Mouse (Mus musculus): ENCODE results near the gene 2810408A11Rik. TPM values are rescaled to one million over a fixed set of nuclear protein-coding genes. Genes with fewer than 3 reads are reported as not detected.

Gene 2810408A11Rik
- total and polyA plus RNA-seq, 2 experiments from 2014 or later = 3.9 to 6.3 TPM

DNA sequence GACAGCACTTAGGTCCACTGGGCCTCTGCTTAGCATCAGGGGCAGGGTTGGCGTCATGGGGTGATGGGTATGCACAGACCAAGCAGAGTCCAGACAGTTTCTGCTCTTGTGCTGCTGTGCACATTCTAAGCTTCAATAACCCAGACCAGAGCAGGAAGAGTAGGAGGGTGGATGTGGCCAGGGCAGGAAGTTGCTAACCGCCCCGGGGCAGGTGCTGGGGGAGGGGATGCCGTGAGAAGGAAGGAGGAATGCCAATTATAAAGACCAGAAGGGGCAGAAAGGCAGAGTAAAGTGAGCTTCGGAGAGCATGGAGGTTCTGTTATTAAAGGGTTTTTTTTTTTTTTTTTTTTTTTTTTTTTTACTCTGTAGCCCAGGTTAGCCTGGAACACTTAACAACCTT, 6.1 kb downstream of the 2810408A11Rik start:
- 60% methylated on average over 5 of the region's 5 CpGs for WGBS
- H3K27ac ChIP-seq (ENCODE audit: low read depth) = peak overlapping the region; percentile 40; the same call in 1 of the 2 replicates
- no peaks in the 10 kb centered on the region for H3K9me3 ChIP-seq (replicated peaks; ENCODE audit: control insufficient read depth, low read length)

DNA sequence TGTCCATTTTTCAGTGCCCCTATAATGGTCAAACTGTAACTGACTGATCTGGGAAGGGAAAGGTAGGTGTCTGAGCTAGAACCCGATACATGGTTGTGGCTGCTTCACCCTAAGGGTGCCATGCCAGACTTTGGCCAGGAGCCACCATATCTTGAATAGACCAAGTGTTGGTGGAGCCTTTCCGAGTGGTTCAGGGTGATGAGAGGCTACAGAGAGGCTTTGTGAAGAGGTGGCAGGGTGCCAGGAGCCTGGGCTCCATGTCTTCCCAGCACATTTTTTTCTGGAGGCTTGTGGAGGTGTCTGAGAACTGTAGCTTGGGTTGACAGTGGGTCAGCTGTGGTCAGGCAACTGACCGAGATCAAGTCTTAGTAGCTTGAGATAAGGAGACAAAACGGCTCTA, 9.3 kb downstream of the 2810408A11Rik start:
- H3K27ac ChIP-seq (ENCODE audit: low read depth) = no peak overlapping the region

More for the DNA sequence above, 6.1 kb downstream of the 2810408A11Rik start:
- no peak overlapping the region for H3K9ac ChIP-seq (replicated peaks; ENCODE audit: low read depth, low read length)
- TF ChIP-seq CTCF (IDR thresholded peaks at IDR 0.05; ENCODE audit: low read depth) (no peak), EP300 (IDR thresholded peaks at IDR 0.05; ENCODE audit: low read depth) (no peak)
- H3K27me3 ChIP-seq (ENCODE audit: control insufficient read depth, insufficient read depth, low read length) = peaks cover 11% of the 10 kb centered on the region; the same call in 1 of the 2 replicates
- DNase-seq (ENCODE audit: low spot score) (no peak), ATAC-seq (ENCODE audit: insufficient read depth, low read depth) (no peak)
- H3K4me2 ChIP-seq (ENCODE audit: low read depth, low read length) = no peak overlapping the region
- H3K4me3 ChIP-seq (ENCODE audit: low read depth, low read length) = no peak overlapping the region; the same call in 1 of the 2 replicates
- no peaks in the 10 kb centered on the region for H3K36me3 ChIP-seq (replicated peaks; ENCODE audit: control insufficient read depth, insufficient read depth, low read length)
- H3K4me1 ChIP-seq (ENCODE audit: control insufficient read depth, insufficient read depth) = peaks cover 12% of the 10 kb centered on the region

DNA sequence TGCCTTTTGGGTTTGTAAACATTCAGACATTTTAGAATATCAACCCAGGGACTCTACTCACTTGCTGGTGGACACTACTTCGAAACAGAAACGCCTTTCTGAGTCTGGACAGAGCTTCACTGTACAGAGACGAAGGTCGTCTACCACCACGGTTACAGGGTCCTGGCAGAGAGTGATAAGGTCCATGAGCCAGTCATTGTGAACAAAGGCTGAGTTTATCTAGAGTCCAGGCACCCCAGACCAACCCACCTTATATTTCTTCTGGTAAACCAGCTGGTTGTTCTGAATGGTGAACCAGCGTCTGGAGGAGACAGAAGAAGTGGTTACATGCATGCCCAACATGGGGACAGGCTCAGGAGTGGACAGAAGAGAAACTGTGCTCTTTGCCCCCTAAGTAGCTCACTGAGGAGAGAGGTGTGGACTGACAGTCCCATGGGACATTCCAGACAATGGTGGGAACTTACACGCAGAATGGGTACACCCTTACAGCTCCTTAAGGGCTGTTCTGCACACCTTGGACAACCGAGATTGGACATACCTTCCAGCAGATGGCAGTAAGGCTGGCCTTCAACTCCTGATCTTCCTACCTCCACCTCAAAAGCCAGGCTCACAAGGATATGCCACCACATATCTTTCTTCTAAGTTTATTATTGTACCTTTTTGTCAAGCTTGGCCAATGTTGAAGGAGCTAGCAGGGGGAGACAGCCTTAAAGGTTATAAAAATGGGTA, 13.7 kb downstream of the 2810408A11Rik start:
- Histone ChIP-seq H3K27ac (ENCODE audit: low read depth) (no peak overlapping the region), H3K9me3 (replicated peaks; ENCODE audit: control insufficient read depth, low read length) (no peaks in the 10 kb centered on the region), H3K4me1 (ENCODE audit: control insufficient read depth, insufficient read depth) (peaks cover 12% of the 10 kb centered on the region), H3K4me3 (ENCODE audit: low read depth, low read length) (no peak overlapping the region), H3K36me3 (replicated peaks; ENCODE audit: control insufficient read depth, insufficient read depth, low read length) (no peaks in the 10 kb centered on the region), H3K4me2 (ENCODE audit: low read depth, low read length) (no peak overlapping the region), H3K27me3 (ENCODE audit: control insufficient read depth, insufficient read depth, low read length) (peaks cover 17% of the 10 kb centered on the region; the same call in 1 of the 2 replicates), H3K9ac (replicated peaks; ENCODE audit: low read depth, low read length) (no peak overlapping the region)
- 50% methylated on average over 8 of the region's 8 CpGs for WGBS
- no peak for TF ChIP-seq EP300 (IDR thresholded peaks at IDR 0.05; ENCODE audit: low read depth)
- peak; percentile 51 for TF ChIP-seq CTCF (IDR thresholded peaks at IDR 0.05; ENCODE audit: low read depth)
- DNase-seq (ENCODE audit: low spot score) (no peak), ATAC-seq (ENCODE audit: insufficient read depth, low read depth) (no peak)

More for the DNA sequence above, 9.3 kb downstream of the 2810408A11Rik start:
- DNase-seq (ENCODE audit: low spot score) (peak; percentile 76), ATAC-seq (ENCODE audit: insufficient read depth, low read depth) (peak; percentile 69)
- Histone ChIP-seq H3K4me2 (ENCODE audit: low read depth, low read length) (no peak overlapping the region), H3K36me3 (replicated peaks; ENCODE audit: control insufficient read depth, insufficient read depth, low read length) (no peaks in the 10 kb centered on the region), H3K9me3 (replicated peaks; ENCODE audit: control insufficient read depth, low read length) (no peaks in the 10 kb centered on the region), H3K9ac (replicated peaks; ENCODE audit: low read depth, low read length) (no peak overlapping the region), H3K27me3 (ENCODE audit: control insufficient read depth, insufficient read depth, low read length) (peaks cover 17% of the 10 kb centered on the region; the same call in 1 of the 2 replicates), H3K4me1 (ENCODE audit: control insufficient read depth, insufficient read depth) (peaks cover 12% of the 10 kb centered on the region), H3K4me3 (ENCODE audit: low read depth, low read length) (no peak overlapping the region)
- WGBS = 13% methylated on average over 4 of the region's 4 CpGs
- TF ChIP-seq EP300 (IDR thresholded peaks at IDR 0.05; ENCODE audit: low read depth) (no peak), CTCF (IDR thresholded peaks at IDR 0.05; ENCODE audit: low read depth) (no peak)

DNA sequence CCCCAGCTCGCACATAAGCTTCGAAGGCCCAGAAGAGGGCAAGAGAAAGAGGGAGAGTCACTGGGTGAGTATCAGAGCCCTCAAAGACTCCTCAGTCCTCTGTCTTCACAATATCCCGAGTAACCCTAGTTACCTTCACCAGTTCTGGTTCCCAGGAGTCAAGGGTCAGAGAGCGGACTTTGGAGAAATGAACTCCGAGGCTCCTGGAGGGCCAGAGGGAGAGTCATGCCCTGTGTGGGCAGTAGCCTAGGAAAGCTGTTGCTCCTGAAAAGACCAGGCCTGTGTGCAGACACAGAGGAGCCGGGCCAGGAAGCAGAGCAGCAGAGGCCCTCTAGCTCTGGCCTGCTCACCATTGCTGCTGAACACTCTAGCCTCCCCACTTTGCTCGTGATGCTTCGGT, 16.1 kb downstream of the 2810408A11Rik start:
- H3K27ac ChIP-seq (ENCODE audit: low read depth) = peak overlapping the region; percentile 60
- H3K9me3 ChIP-seq (replicated peaks; ENCODE audit: control insufficient read depth, low read length) = no peaks in the 10 kb centered on the region
- H3K4me2 ChIP-seq (ENCODE audit: low read depth, low read length) = peak overlapping the region; percentile 33
- 69% methylated on average over 8 of the region's 8 CpGs for WGBS
- peaks cover 8% of the 10 kb centered on the region; the same call in 1 of the 2 replicates for H3K4me1 ChIP-seq (ENCODE audit: control insufficient read depth, insufficient read depth)
- no peaks in the 10 kb centered on the region for H3K36me3 ChIP-seq (replicated peaks; ENCODE audit: control insufficient read depth, insufficient read depth, low read length)
- H3K9ac ChIP-seq (replicated peaks; ENCODE audit: low read depth, low read length) = no peak overlapping the region; the same call in 1 of the 2 replicates
- no peak for DNase-seq (ENCODE audit: low spot score)
- no peak overlapping the region for H3K4me3 ChIP-seq (ENCODE audit: low read depth, low read length)
- no peak for TF ChIP-seq EP300 (IDR thresholded peaks at IDR 0.05; ENCODE audit: low read depth)
- no peak for TF ChIP-seq CTCF (IDR thresholded peaks at IDR 0.05; ENCODE audit: low read depth)
- ATAC-seq (ENCODE audit: insufficient read depth, low read depth) = no peak
- 0 out of 2 replicates have a peak, but pooled peaks cover 6% of the 10 kb centered on the region for H3K27me3 ChIP-seq (ENCODE audit: control insufficient read depth, insufficient read depth, low read length)

DNA sequence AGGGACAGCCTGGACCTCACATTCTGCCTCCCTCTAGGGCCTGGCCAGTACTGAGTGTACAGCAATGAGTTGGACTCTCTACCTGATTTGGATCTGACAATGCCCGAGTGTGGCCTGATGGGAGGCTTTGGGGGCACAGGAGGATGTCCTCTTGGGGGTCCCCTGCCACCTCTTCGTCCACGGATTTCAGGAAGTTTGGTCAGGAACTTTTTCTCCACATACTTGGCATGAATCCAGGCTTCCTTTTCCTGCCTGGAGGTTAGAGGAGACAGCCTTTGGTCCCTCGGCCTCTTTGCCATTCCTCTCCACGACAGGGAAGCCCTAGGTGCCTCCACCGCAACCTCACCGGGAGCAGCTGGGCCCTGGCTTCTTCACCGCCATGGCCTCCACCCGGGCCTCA, 16.5 kb downstream of the 2810408A11Rik start:
- TF ChIP-seq EP300 (IDR thresholded peaks at IDR 0.05; ENCODE audit: low read depth) = no peak
- TF ChIP-seq CTCF (IDR thresholded peaks at IDR 0.05; ENCODE audit: low read depth) = no peak
- no peak for DNase-seq (ENCODE audit: low spot score)
- ATAC-seq (ENCODE audit: insufficient read depth, low read depth) = no peak
- Histone ChIP-seq H3K4me3 (ENCODE audit: low read depth, low read length) (no peak overlapping the region), H3K4me1 (ENCODE audit: control insufficient read depth, insufficient read depth) (peaks cover 8% of the 10 kb centered on the region; the same call in 1 of the 2 replicates), H3K9ac (replicated peaks; ENCODE audit: low read depth, low read length) (no peak overlapping the region; the same call in 1 of the 2 replicates), H3K27me3 (ENCODE audit: control insufficient read depth, insufficient read depth, low read length) (0 out of 2 replicates have a peak, but pooled peaks cover 2% of the 10 kb centered on the region), H3K36me3 (replicated peaks; ENCODE audit: control insufficient read depth, insufficient read depth, low read length) (no peaks in the 10 kb centered on the region), H3K9me3 (replicated peaks; ENCODE audit: control insufficient read depth, low read length) (no peaks in the 10 kb centered on the region), H3K27ac (ENCODE audit: low read depth) (peak overlapping the region; percentile 60), H3K4me2 (ENCODE audit: low read depth, low read length) (peak overlapping the region; percentile 33)
- WGBS = 53% methylated on average over 9 of the region's 9 CpGs
